Mouse (Mus musculus) stomach, embryonic 14.5 days (tissue): ENCODE data around the gene Olfml2b. TPM values are rescaled to one million over a fixed set of nuclear protein-coding genes. Genes with fewer than 3 reads are reported as not detected.

ENCODE experiments used
- ATAC-seq: fragments of 200-750 bp; cut with Nextera tagmentation; 2 replicates; pipeline ENCODE4 v1.8.0; 2017; ENCODE audit warnings: low read depth, moderate TSS enrichment; ENCODE audit not compliant: insufficient number of reproducible peaks, insufficient read depth, low FRiP score
- H3K27ac ChIP-seq: fragments of 300-500 bp; sonication (generic); 2 replicates; pipeline ENCODE4 v1.5.1; 2014; ENCODE audit warnings: mild to moderate bottlenecking, low read length, moderate library complexity, mixed read lengths
- H3K27me3 ChIP-seq: fragments of 300-500 bp; sonication (generic); 2 replicates; pipeline ENCODE4 v1.6.1; 2014; ENCODE audit warnings: low read length, control low read depth, mixed read lengths; ENCODE audit not compliant: control insufficient read depth, insufficient read depth
- H3K36me3 ChIP-seq: fragments of 300-500 bp; sonication (generic); 2 replicates; pipeline ENCODE4 v1.6.1; 2014; ENCODE audit warnings: mild to moderate bottlenecking, control low read depth, low read length, moderate library complexity, mixed read lengths; ENCODE audit not compliant: control insufficient read depth, insufficient read depth
- H3K4me1 ChIP-seq: fragments of 300-500 bp; sonication (generic); 2 replicates; pipeline ENCODE4 v1.6.1; 2014; ENCODE audit warnings: low read length, control low read depth, mixed read lengths; ENCODE audit not compliant: control insufficient read depth, insufficient read depth
- H3K4me2 ChIP-seq: fragments of 300-500 bp; sonication (generic); replicated peaks from 2 replicates; pipeline ENCODE4 v1.6.1; 2014; ENCODE audit warnings: low read depth, low read length, control low read depth
- H3K4me3 ChIP-seq: fragments of 300-500 bp; sonication (generic); 2 replicates; pipeline ENCODE4 v1.5.1; 2014; ENCODE audit warnings: low read depth, low read length, control low read depth
- H3K9ac ChIP-seq: fragments of 300-500 bp; sonication (generic); replicated peaks from 2 replicates; pipeline ENCODE4 v1.6.1; 2014; ENCODE audit warnings: low read depth, mild to moderate bottlenecking, control low read depth, low read length, moderate library complexity, mixed read lengths
- H3K9me3 ChIP-seq: fragments of 300-500 bp; sonication (generic); 2 replicates; pipeline ENCODE4 v1.6.1; 2016; ENCODE audit warnings: low read depth, low read length, control low read depth; ENCODE audit not compliant: control insufficient read depth
- WGBS: fragments of 180-500 bp; shearing (Covaris S2); extraction: QIAGEN DNeasy Blood & Tissue Kit; methylation state at CpG from one replicate; pipeline ENCODE4 v1.1.7; 2014; 5-methylcytosine and 5-hydroxymethylcytosine counted together
- polyA plus RNA-seq: library from polyadenylated mRNA; unstranded; fragments of >200 nt; fragmentation: Nextera tagmentation; extraction: Ambion mirVana; gene quantifications from 2 replicates; pipeline ENCODE4 v1.2.1, GENCODE M21; 2014

The Olfml2b gene
- polyA plus RNA-seq, 1 experiment from 2014 or later: 46.6 TPM

DNA sequence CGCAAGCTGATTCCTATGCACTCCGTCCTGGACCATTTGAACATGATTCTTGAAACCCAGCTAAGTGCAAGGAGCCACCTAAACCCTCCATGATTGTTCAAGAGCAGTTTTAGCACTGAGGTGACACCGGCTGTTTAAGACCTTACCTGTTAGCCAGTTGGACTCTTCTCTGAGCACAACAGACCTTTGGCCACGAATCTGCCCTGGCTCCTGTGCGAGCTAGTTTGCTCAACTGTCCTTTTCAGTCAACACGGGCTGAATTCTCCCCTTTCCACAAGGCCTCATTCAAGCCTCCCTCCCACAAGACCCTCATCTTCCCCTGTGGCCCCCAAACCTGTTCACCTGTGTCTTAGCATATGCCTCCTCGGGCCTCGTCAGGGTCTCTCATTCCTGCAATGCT lies 52.7 kb downstream of the Olfml2b start:
- no peak for ATAC-seq
- Histone ChIP-seq H3K27ac (no peak overlapping the region), H3K36me3 (no peaks in the 10 kb centered on the region), H3K9me3 (no peaks in the 10 kb centered on the region), H3K4me3 (no peak overlapping the region), H3K4me1 (0 out of 2 replicates have a peak, but pooled peaks cover 3% of the 10 kb centered on the region), H3K4me2 (no peak overlapping the region), H3K9ac (no peak overlapping the region), H3K27me3 (no peaks in the 10 kb centered on the region)
- WGBS: 94% methylated on average over 8 of the region's 8 CpGs

DNA sequence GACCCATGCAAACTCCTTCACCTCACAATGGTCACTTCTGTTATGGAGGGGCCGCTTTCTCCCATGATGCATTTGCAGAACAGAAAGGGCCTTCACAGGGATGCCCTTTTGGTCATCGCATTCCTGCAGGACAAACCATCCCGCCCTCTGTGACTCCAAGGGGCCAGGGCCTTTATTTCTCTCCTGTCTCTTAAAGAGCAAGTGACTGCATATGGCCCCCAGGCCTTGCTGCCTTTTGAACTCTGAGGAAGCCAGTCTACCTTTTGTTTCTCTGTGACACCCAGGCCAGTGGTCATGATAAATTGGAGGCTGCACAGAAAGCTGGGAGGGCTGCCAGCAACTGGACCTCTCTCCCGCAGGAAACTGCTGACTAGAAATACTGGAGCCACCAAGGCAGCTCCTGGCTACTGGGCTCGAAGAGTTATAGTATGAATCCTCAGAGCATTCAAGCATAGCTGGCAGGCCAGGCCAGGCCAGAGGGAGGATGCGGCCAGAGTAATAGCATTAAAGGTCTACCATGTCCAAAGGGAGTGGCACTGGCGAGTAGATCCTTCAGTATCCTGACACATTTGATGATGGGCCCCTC lies 53.5 kb downstream of the Olfml2b start:
- Histone ChIP-seq H3K27me3 (no peaks in the 10 kb centered on the region), H3K4me1 (0 out of 2 replicates have a peak, but pooled peaks cover 3% of the 10 kb centered on the region), H3K9me3 (no peaks in the 10 kb centered on the region), H3K9ac (no peak overlapping the region), H3K4me2 (no peak overlapping the region), H3K36me3 (no peaks in the 10 kb centered on the region), H3K4me3 (no peak overlapping the region), H3K27ac (no peak overlapping the region; the same call in 1 of the 2 replicates)
- no peak for ATAC-seq
- 71% methylated on average over 7 of the region's 7 CpGs for WGBS

DNA sequence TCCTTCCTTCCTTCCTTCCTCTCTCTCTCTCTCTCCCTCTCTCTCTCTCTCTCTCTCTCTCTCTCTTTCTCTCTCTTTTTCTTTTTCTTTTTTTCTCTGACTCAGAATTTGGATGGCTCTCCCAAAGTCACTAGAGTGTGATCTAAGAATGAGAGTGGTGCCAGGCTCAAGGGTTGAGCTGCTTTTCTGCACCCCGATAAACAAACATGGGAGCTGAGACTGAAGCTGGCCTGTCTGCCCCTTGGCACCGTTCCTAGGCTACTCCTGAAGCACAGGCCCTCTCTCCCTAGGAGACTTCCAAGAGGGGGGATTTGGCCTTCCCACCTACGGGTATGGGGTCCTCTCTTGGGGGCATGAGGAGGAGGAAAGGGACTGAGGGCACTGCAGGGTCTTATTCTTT lies 54.4 kb downstream of the Olfml2b start:
- Histone ChIP-seq H3K27ac (no peak overlapping the region), H3K9me3 (no peaks in the 10 kb centered on the region), H3K9ac (no peak overlapping the region), H3K4me3 (no peak overlapping the region), H3K4me2 (no peak overlapping the region), H3K4me1 (0 out of 2 replicates have a peak, but pooled peaks cover 3% of the 10 kb centered on the region), H3K36me3 (no peaks in the 10 kb centered on the region), H3K27me3 (no peaks in the 10 kb centered on the region)
- 79% methylated on average over 3 of the region's 3 CpGs for WGBS
- ATAC-seq: no peak

DNA sequence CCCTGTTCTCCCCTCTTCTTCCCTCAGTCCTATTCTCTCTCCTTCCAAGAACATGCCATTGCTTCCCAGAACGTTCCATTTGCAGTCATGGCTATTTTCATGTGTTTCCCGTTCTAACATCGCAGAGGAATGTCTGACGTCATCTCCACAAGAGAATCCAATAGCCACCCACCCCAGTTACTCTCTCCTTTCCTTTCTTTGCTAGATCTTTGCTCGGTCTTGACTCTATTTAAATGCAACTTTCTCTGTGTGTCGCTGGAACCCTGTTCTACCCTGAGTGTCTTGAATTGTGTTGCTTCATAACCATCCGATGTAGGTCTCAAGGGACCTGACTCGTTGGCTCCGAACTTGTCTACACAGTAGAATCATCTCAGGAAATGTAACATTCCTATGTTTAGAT lies 55.2 kb downstream of the Olfml2b start:
- Histone ChIP-seq H3K4me2 (no peak overlapping the region), H3K27ac (no peak overlapping the region), H3K27me3 (no peaks in the 10 kb centered on the region), H3K9me3 (no peaks in the 10 kb centered on the region), H3K4me1 (0 out of 2 replicates have a peak, but pooled peaks cover 3% of the 10 kb centered on the region), H3K36me3 (no peaks in the 10 kb centered on the region), H3K9ac (no peak overlapping the region), H3K4me3 (no peak overlapping the region)
- no peak for ATAC-seq
- 79% methylated on average over 9 of the region's 9 CpGs for whole genome bisulfite sequencing

DNA sequence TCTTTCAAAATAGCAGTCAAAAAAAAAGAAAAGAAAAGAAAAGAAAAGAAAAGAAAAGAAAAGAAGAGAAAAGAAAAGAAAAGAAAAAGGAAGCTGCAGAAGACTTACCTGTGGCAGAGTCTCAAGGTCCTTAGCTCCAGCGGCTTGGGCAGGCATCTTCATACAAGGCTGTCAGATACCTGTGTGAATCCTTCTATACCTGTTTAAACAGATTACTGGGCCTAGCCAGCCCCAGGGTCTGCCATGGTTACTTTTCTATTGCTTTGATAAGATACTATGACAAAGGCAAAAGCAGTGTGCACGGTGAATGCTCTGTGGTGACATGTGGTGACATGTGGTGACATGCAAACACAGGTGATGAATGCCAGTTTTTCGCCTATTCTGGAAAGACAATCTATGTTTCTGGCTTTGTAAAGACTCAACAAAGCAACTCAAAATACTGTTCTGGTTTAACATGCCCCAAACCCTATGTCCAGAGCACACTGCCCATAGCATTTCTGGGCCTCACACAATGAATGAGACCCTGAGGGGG lies 56.2 kb downstream of the Olfml2b start:
- Histone ChIP-seq H3K4me3 (no peak overlapping the region), H3K9me3 (no peaks in the 10 kb centered on the region), H3K27me3 (no peaks in the 10 kb centered on the region), H3K9ac (no peak overlapping the region), H3K4me1 (0 out of 2 replicates have a peak, but pooled peaks cover 3% of the 10 kb centered on the region), H3K36me3 (no peaks in the 10 kb centered on the region), H3K27ac (no peak overlapping the region), H3K4me2 (no peak overlapping the region)
- 79% methylated on average over 3 of the region's 3 CpGs for WGBS
- no peak for ATAC-seq

DNA sequence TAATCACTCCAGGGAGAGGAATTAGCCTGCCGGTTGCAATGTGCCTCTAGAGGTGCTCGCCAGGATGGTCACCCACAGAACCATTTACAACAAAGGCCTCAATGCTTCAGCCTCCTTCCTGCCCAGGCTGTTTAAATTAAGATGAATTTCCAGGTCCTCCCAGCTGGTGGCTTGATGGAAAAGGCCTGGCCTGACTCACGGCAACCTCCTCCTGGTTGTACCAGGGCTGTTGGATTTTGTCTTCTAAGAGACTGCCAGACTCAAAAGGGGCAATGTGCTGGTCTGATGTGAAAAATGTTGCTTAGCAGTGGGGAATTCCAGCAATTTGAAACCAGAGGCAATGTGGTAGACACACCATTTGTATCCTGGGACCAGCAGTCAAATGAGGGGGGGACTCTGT lies 56.8 kb downstream of the Olfml2b start:
- no peaks in the 10 kb centered on the region for H3K36me3 ChIP-seq
- no peaks in the 10 kb centered on the region for H3K9me3 ChIP-seq
- 34% methylated on average over 3 of the region's 3 CpGs for WGBS
- H3K27me3 ChIP-seq: no peaks in the 10 kb centered on the region
- H3K9ac ChIP-seq: no peak overlapping the region
- no peak overlapping the region for H3K4me2 ChIP-seq
- 0 out of 2 replicates have a peak, but pooled peaks cover 3% of the 10 kb centered on the region for H3K4me1 ChIP-seq
- ATAC-seq: no peak
- H3K4me3 ChIP-seq: no peak overlapping the region
- H3K27ac ChIP-seq: no peak overlapping the region

DNA sequence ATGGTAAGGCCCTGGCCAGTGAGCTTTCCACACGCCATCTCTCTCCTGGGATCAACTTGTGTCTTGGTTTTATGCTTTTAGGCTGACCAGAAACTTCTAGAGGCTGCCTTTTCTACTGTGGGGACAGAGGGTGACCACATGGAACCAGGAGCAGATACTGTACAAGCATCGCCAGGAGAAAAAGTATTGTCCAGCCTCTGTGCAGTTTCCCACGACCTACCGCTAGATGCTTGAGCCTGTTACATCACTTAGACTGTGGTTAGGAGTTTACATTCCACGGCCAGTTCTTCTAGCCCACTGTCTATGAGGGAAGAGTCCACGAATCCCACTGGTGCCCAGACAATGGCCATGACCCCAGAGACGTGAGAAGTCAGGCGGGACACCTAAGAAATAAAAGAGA lies 57.2 kb downstream of the Olfml2b start:
- H3K27me3 ChIP-seq: no peaks in the 10 kb centered on the region
- H3K27ac ChIP-seq: no peak overlapping the region
- 0 out of 2 replicates have a peak, but pooled peaks cover 3% of the 10 kb centered on the region for H3K4me1 ChIP-seq
- H3K9ac ChIP-seq: no peak overlapping the region
- no peak overlapping the region for H3K4me2 ChIP-seq
- no peaks in the 10 kb centered on the region for H3K9me3 ChIP-seq
- 79% methylated on average over 8 of the region's 8 CpGs for WGBS
- no peak overlapping the region for H3K4me3 ChIP-seq
- H3K36me3 ChIP-seq: no peaks in the 10 kb centered on the region
- ATAC-seq: no peak

DNA sequence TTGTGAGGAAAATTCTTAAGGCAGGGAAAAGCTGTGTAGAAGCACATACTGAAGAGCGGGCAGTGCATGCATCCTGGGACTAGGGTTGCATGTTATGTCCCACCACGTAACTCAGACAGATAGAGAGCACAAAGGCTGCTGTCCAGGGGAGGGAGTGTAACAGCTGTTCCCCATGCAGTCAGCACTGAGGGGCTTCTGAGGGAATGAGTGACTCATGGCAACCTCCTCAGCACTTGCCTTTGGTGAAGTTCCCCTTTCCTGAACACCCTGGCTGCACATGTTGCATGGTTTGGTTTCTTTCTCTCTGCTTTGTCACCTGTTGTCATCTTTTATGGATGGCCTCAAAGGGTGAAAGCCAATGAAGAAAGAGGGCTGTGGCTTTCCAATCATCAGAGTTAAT lies 57.9 kb downstream of the Olfml2b start:
- H3K4me2 ChIP-seq: no peak overlapping the region
- ATAC-seq: no peak
- no peak overlapping the region for H3K9ac ChIP-seq
- 80% methylated on average over 2 of the region's 2 CpGs for WGBS
- H3K9me3 ChIP-seq: no peaks in the 10 kb centered on the region
- H3K4me1 ChIP-seq: 0 out of 2 replicates have a peak, but pooled peaks cover 3% of the 10 kb centered on the region
- no peaks in the 10 kb centered on the region for H3K27me3 ChIP-seq
- H3K36me3 ChIP-seq: no peaks in the 10 kb centered on the region
- H3K27ac ChIP-seq: no peak overlapping the region
- no peak overlapping the region for H3K4me3 ChIP-seq

DNA sequence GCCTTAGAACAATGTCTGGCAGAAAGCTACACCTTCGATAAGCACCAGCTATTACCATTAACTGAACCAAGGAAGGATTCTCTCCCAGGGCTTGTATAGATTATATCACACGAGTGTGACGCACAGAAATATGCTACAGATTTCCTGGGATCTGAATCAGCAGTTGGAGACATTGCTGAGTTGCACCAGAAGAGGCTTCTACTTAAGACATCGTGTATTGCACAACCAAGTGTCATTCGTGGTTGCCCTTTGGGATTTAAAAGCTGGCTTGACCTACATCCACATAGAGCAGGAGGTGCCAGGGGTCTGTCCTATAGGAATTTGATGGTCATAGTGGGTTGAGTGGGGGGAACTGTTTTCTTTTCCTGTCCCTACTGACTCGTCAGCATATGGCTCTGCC lies 58.6 kb downstream of the Olfml2b start:
- Histone ChIP-seq H3K27ac (no peak overlapping the region), H3K4me3 (no peak overlapping the region), H3K4me2 (no peak overlapping the region), H3K4me1 (0 out of 2 replicates have a peak, but pooled peaks cover 3% of the 10 kb centered on the region), H3K9me3 (no peaks in the 10 kb centered on the region), H3K9ac (no peak overlapping the region), H3K36me3 (no peaks in the 10 kb centered on the region), H3K27me3 (no peaks in the 10 kb centered on the region)
- ATAC-seq: no peak
- 83% methylated on average over 6 of the region's 6 CpGs for WGBS
